Mouse (Mus musculus) right cerebral cortex, adult 2 months (tissue): ENCODE measurements at regions not wholly inside any gene's neighbourhood (a gene's known extent, or its start where the extent isn't known, plus 50 kb on each side); places are given as distances from the start of the nearest gene placed in this dataset.

Experiments
- DNase-seq, 2 experiments: peaks; one replicate each; pipeline ENCODE4 v3.0.0; 2021 to 2022; ENCODE audit warnings: low spot score in 2 of 2

DNA sequence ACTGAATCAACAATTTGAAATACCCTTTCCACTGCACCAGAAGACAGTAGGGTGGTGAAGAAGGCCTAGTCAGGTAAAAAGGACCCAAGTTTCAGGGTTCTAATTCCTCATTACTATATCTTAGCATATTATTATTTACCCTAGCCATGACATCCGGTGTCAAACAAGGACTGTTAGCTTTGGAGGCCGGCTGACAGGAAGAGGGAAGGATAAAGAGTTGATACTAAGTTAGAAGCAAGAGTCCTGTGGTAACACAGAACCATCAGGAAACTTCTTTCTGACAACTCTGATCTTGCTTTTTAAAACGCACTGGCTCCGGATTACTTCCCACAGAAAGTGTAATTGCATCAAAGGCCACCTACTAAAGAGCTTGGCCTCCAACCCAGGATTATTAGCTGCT lies 230.6 kb upstream of the Adgrl2 start:
- DNase-seq, result no peak

DNA sequence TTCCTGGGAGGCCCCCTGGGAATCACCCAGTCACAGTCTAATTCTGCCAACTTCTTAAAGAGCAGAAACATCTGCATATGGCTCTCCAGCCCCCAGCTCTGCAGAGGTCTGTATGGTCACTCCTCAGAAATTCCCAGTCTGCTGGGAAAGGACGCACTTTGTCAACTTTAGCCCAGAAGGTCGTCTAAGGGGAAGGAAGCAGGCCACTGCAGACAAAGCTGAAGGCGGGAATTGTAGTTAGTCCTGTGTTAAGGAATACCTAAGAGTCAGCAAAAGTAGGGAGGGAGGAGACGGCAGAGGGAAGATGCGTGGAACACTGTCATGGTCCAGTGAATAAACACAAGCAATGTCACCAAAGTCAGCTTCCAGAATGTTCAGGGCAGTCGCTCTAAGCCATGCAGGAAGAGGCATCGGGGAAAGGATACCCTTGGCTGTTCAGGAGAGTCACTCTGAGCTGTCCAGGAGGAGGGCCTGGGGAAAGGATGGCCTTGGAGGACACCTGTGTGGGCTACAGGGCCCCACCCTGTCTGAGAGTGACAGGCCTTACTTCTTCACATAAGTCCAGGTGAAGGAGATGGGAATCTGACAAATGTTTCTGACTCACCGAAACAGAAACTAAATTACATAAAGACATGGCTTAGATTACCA lies 230.1 kb upstream of the Adgrl2 start:
- no peak for DNase-seq

DNA sequence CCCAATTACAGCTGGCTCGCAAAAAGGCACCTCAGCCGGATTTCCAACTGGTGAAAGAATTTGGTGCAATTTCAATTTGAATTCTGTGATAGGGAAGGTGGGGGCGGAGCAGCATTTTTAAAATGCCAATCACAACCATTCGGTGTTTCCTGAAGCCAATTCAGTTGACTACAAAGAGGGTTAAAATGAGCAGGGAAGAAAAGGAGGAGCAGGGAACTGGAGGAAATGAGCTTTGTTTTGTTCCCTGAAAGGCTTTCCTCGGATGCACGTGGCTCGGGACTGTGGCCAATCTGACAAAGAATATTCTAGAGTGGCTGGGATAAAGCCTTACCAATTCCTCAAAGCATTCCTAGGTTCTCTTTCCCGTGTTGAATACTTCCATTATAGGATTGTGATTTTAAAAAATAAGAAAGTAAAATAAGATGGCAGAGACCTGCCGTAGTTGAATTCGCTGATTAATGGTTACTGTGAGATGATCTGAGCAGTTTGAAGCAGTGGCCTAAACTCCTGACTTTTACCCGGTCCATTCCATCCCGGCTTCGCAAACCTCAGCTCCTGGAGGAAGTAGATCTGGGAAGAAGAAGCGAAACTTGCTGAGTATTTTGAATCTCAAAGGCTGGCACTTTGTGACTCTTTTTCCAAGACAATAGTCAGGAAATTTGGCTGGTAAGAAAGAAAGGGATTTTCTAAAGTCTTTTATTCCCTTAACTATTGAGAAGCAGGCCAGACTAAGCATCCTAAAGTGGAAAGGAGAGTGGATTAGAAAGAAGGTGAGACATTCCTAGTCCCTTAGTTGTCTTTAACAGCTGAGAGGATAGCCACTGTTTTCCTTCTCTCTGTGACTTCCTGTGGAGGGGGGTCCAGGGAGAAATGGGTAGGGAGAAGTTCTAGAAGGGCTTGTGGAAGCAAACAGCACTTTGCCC lies 229.3 kb upstream of the Adgrl2 start:
- no peak for DNase-seq

DNA sequence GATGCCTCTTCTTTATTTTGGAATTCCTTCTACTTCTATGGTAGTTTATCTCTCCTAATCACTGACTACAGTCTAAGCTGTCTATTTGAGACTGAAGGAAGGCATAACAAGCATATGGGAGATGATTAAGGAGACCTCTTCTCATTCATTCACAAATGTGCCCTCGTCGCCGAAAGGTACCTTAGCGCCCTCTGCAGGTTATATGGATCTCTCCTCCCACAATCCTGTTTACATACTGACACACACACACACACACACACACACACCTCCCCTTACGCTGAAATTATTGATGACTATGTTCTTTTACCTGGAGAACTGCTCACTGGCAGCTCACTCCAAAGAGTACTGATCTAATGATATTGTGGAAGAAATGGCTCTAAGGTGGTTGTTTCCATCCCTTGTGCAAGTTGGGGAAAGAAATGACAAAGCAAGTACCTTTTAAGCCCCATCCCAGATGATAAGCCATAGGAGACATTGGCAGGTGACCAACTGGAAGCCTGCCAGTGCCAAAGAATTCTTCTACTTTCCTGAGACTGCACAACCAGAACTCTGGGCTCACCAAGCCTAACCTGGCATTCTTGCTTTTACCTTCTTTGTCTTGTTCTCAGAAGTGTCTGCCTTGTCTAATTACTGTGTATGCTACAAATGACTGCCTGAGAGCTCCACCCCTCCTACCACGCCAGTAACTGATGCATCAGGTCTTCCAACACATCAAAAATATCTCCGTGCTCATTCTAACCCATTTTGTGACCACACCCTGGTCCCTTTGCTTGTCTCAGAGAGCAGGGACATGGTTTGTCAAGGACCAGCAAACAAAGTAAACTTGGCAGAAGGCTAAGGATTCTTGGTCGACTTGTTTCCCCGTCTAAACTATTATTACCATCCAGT lies 227.8 kb upstream of the Adgrl2 start:
- DNase-seq, result no peak

DNA sequence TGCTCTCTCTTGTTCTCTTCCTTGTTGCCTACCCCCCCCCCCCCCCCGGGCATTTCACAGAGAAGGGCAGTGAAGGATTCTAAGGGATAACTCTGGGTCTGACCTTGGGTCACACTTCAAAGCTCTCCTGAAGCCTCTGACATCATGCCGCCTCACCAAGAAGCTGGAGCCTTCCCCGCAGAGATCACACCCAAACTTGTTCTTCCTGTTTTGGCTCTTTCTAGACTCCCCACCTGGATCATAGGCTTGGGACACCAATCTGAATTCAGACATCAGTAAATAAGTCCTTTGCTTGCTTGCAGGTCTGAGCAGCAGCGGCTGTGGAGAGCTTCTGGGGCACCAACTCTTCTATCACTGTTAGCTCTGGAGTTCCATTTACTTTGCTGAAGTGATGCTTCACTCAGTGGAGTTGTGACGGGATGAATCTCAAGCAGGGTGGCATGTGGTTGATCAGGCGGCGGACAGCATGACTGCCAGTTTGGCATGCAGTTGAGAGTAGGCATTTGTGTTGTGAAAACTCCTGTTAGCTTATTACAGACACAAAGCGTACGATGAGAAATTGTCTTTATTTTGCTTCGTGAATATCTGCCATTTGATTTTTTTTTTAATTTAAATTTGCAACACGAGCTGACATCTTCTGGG lies 226.5 kb upstream of the Adgrl2 start:
- no peak for DNase-seq

DNA sequence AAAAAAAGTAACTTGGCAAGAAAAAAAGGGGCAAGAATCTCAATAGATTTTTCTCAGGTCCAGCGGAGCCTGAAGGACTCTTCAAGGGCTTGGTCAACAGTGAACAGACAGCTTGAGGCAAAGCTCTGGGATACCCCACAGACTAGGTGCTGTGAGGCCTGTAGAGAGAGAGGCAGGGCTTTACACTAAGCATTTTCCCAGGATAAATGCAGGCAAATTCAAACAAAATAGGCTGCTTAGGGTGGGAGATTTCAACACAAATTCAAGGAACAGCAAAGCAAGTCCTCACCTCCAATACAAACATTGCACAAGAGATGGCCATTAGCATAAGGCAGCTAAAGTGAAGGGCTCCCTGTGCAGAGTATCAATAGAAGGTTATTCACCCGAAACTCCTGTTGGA lies 225.3 kb upstream of the Adgrl2 start:
- DNase-seq, result no peak

DNA sequence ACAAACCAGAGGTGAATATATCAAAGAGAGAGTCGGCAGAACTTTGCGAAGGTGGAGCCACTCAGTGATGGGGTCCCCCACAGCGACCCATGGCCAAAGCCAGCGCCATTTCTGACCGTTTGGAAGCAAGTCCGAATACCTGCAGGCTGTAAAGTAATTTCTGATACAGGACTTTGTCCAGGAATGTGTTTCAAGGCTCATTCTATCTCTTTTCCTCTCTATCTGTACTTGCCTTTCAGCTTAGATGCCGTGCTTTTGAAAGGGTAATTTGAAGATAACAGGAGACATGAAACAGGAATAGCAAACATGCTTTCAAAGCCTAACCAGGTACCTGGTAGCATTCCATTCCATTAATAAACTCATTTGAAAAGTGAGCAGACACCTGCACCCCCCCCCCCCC lies 221.6 kb upstream of the Adgrl2 start:
- no peak for DNase-seq

DNA sequence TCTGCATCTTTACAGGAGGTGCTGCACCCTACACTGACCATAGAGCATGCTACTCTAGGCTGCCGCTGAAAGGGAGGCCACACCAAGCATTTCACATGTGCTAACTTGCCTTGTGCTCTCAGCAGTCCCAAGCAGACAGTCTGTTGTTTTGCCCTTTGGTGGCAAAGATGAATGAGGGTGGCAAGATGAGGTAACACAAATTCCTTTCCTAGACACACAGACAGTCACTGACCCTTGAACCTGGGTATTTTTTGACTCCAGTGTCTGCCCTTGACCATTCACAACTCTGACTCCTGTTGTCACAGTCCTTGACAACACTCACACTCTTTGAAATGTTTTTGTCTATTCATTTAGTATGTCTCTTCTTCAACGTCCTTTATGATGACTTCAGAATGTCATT lies 218.9 kb upstream of the Adgrl2 start:
- no peak for DNase-seq

DNA sequence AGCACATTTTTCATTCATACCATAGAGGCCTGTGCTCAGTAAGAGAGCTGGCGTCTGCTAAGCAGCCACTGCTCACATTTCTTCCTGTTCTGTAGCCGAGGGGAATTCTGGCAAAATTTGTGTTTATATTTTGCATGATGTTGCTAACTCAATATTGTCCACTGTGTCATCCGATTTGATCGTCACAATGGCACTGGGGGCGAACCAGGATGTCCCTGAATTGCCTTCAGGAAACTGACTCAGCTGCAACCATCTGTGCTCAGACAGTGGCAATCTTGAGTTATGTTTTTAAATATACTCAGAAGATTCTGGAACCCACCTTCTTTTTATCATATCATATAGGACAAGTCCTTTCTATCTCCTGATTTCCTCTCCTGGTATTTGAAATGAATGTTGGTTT lies 213.1 kb upstream of the Adgrl2 start:
- peak; percentile 23 to 47 for DNase-seq

DNA sequence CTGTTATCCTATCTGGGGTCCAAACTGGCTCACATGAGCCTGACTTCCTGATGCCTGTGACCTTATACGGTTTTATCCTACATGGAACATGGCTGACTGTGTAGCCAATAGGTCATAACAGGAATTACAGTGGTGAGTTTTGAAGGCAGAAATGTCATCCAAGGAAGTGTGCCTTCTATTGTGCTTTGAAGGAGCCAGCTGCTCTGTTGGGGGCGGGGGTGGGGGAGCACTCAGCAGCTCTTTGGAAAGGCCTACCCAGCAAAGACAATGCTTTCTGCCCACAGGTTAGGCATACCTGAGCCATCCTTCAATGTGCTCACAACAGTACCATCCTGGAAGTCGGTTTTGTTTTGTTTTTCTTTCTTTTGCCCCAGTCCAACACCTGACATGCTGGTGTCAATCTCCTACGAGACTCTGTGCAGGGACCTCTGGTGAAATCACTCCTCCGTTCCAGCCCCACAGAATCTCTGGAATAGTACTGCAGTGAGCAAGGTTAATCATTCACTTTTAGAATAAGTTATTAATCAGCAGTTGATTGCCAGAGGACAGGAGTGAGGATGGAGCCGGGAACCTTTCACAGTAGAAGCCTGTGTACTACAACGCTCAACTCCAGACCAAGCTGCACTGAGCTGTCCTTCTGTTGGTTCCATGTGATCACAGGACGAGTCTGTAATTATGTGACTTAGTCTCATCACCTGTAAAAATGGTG lies 206.3 kb upstream of the Adgrl2 start:
- no peak for DNase-seq

DNA sequence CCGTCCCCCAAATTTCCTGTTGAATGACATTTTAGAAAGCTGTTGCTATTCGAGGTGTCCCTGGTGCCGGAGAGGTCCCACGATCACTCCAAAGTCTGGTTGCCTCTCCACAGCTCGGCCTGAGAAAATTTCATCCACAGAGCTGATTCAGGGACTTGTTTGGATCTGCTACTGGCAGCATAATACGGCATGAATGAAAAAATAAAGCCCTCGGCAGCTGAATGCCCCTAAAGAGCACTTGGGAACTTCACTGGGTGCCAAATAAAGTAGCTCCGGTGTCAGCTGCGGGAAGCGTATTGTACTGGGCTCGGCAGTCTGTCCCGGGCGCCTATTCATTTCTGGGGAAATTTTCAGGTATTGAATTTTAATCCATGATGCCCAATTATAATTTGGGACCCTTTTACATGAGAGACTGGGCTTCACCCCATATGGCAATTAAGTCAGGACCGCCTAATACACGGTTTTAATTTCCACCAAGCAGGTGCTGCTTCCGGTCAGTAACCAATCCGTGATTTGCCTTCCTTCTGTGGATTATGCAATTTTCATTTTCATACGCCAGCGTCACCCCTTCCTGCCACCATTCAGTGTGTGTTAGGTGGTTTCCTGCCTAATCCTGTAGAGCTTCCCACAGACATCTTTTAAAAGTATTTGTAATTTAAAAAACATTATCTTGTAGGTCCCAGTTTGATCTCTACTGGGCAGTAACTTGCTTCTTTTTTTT lies 200.7 kb upstream of the Adgrl2 start:
- peak; percentile 7 to 30 for DNase-seq

DNA sequence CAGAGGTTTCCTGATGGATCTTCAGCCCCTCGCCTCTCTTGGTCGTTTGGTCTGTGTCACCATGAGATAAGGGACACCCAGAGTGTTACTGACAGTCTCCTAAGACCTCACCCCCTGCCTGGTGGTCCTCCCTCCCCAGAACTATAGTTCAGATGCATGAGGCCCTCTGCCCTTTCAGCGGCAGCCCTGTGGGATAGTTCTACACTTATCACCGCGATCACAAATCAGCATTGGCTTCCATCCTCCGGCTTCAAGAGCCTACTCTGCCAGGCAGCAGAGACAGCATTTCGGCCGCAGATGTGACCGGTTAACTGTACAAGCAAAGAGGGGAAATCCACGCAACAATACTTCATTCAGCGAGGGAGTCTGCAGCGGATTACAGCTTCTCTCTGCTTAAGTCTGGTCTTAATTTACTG lies 193.8 kb upstream of the Adgrl2 start:
- DNase-seq, result no peak

DNA sequence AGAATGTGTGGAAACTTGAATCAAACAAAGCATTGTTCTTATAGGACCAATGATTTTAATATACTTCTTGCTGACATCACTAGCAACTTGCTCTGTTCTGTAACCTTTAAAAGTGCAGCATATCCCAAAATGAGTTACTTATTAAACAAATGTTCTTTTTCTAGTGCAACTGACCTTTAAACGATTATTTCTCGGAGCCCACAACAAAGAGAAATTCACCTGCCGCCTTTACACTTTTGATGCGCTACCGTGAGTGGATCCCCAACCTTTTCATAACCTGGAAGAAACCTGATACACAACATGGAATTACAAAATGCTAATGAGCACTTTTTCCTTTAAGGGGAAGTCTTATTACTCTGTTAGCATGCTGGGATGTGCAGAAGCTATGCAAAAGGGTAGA lies 191.7 kb upstream of the Adgrl2 start:
- DNase-seq, result no peak

DNA sequence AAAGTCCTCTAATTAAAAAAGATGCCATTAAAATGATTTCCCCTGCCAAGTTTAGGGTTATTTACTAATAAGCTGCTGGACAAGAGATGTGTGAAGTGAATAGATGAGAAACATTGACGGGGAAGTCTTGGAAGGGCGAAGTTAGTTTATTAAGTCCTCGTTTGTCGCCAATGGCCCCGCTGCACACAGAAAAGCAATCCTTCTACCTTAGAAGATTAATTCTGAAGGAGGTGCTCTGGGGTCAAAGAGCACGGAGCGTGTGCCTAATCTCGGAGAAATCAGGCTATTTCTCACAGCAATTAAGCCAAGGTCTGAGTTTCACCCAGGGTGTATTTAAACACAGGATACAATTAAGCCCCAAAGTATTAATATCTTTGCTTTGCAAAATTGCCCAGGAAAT lies 189.8 kb upstream of the Adgrl2 start:
- no peak for DNase-seq

DNA sequence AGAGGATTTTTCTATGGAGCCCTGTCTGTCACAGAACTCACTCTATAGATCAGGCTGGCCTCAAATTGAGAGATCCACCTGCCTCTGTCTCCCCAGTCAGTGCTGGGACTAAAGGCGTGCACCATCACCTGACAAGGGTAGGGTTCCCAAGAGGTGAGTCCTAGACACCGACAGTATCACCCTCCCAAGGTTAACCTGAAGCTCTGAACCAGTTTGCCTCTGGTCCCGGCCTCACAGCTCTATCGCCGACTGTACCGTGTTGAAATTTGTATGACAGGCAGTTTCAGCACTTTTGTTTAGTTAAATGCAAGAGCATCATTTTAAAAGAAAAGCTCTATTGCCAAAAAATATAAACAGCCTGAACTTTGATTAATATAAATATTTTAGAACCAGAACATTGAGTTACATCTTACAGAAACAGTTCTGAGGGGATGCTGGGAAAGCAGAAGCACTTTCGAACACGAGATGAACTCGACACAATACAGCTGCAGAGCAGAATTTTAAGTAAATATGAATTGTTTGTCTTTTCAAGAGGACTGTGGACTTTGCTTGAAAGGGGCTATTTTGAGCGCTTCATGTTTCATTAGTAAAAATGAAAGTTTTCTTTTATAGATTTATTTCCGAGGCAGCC lies 189.2 kb upstream of the Adgrl2 start:
- no peak for DNase-seq

DNA sequence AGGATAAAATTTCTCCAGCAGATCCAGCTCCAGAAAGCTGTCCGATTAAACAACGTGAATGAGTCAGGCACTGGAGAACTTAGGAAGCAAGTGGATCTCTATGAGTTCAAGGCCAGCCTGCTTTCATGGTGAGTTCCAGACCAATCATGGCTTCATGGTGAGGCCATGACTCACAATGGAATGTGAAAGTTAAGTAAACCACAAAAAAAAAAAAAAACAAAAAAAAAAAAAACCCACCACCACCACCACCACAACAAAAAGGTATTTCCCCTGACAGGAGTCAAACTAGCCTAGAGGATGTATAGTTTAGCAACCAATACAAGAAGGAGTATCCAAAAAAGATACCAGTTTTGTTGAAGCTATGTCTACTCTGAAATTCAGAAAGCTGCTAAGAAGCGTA lies 188.5 kb upstream of the Adgrl2 start:
- DNase-seq, result no peak

DNA sequence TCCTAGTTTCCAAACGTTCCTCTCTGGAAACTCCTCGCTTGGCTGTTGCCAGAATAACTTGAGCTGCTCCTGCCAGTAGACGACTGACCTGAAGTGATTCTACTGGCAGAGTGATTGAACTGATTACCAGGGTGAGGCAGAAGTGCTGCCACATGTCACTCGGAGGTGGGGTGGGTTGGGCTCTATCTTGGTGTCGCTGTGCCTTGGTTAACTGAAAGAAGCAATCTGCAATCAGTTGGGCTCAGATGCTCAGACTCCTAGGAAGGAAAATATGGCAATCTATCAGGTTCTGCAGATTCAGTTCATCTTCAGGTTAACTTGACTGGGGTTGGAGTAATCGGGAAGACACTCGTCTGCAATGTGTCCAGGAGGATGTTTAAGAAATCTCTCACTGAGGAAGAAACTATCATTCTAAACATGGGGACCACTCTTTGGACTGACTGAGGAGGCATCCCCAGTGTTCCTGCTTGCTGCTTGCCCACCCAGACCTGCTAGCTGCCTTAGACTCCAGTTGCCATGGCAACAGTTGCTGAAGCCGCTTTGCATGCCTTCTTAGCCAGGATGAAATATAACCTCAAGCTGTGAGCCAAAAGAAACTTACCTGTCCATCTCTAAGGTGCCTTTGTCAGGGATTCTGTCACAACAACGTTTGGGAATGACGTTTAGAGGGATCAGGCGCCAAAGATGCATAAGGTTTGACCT lies 184.5 kb upstream of the Adgrl2 start:
- DNase-seq, result peak; percentile 21 to 39

DNA sequence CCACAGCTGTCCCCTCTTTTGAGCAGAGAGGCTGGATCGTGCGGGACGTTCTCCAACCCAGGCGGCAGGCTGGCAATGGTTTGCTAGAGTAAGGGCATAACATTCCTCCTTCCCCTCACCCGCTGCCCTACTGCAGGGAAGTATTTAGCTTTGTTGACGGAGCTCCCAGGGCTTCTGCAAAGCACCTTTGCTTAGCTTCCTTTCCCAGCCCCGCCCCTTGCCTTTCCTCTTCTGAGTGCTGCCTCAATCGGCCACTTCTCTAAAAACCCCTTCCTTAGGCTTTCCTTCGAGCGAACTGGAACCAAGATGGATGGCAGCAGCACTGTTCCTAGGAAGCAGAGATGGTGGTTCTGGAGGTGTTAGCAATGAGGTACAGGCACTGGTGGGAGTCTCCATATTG lies 183.2 kb upstream of the Adgrl2 start:
- DNase-seq, result no peak

DNA sequence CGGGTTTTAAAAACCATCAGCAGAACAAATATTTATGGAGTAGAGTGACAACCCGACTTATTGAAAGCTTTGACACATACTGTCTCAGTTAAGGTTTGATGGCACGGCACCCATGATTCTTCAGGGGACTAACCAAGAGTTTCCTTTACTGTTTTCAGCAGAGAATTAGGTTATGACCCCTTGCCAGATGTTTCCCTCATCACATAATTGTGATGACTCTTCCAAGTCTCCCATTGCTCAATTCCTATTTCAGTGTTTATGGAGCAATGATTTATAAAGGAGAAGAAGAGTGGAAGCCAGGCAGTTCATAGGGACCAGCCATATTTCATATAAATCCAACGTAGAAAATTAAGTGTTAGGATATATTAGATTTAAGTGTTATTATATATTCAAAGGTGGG lies 181.4 kb upstream of the Adgrl2 start:
- DNase-seq, result no peak
